Mouse (Mus musculus) thymus, postnatal 36 days (tissue): Measurements from ENCODE around the gene Arhgap6.

Source experiments
- DNase-seq, 2 experiments: peaks; one replicate each; pipeline ENCODE4 v3.0.0; 2022; ENCODE audit warnings: mixed read lengths in 2 of 2

Arhgap6 gene

DNA sequence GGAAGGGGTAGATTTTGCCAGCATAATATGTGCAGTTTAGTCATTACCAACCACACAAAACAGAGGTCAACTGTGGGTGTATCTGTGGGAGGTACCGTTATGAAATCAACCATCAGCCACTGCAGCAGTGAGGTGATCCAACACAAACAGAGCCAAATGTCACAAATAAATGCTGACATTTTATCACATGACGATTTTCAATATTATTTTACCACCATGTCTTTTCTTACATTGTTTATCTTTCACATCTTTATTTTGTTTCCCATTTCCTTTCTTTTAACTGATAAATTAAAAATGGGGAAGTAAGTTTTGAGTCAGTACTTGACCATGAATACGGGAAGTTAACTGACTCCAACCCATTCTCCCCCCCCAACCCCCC, 328.9 kb downstream of the Arhgap6 start:
- DNase-seq: no peak

GRCm38 (mm10) chrX:169139758-169140157, 344.9 kb downstream of the Arhgap6 start:
- no peak for DNase-seq

DNA sequence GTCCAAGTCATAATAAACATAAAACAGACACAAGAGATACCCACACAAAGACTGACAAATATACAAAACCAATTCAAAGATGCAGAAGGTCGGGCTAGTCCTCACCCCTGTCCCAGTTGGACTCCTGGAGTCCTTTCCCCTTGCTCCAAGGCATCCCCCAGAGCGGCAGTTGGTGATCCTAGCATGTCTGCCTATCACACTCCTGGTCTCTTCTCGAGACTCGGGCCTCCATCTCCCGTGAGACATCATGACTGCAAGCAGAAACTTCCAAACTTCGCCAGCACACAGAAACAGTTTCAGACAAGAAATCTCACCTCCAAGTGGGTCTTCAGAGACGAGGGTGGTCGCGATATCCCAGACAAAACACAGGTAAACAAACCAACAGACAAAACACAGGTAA, 345.6 kb downstream of the Arhgap6 start:
- DNase-seq: no peak

- DNase-seq: no peak
Measured at GRCm38 (mm10) chrX:169153805-169154204, 358.9 kb downstream of the Arhgap6 start.

- no peak for DNase-seq
Measured at GRCm38 (mm10) chrX:169158385-169158784, 363.5 kb downstream of the Arhgap6 start.

GRCm38 (mm10) chrX:169170981-169171380, 376.1 kb downstream of the Arhgap6 start:
- DNase-seq: no peak

- DNase-seq: no peak
Measured at GRCm38 (mm10) chrX:169173796-169174195, 378.9 kb downstream of the Arhgap6 start.

- no peak for DNase-seq
Measured at GRCm38 (mm10) chrX:169178634-169179033, 383.7 kb downstream of the Arhgap6 start.

DNA sequence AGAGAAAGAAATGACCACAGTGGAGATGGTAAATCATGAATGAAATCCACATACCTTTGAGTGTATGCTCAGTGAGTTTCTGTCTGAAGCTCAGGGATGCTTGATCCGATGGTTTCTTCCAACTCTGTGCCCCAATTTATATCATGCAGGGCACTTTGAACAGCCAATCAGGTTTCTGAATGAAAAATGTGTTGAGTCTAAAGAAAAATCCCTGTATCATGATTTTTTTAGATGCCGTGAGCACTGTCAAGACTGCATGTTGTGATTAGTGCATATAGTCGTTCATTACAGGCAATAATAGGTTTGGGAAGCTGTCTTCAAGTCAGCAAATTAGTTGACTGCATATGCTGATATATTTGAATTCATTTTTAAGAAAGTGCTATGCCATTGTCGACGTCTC, 392.2 kb downstream of the Arhgap6 start, which contains the start of gene Amelx:
Gene Amelx, minus strand, starts transcription at position 101 of the 400 bp plus-strand sequence.
- no peak for DNase-seq

- no peak for DNase-seq
Measured at GRCm38 (mm10) chrX:169210019-169210418, 415.1 kb downstream of the Arhgap6 start.

DNA sequence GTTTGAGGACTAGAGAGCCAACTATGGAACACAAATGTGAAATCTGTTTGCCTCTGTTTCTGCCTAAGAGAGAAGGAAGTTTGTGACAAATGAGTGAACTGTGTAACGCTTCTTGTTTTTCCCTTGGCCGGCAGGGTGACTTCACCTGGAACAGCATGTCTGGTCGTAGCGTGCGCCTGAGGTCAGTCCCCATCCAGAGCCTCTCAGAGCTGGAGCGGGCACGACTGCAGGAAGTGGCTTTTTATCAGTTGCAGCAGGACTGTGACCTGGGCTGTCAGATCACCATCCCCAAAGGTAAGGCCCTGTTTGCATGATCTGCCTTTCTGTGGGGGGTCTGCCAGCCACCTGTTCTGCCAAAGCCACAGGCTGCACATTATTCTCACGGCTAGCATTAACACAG, 425.2 kb downstream of the Arhgap6 start:
- DNase-seq: no peak

GRCm38 (mm10) chrX:169222357-169223062, 427.6 kb downstream of the Arhgap6 start:
- DNase-seq: no peak

- no peak for DNase-seq
Measured at GRCm38 (mm10) chrX:169255915-169256314, 461.0 kb downstream of the Arhgap6 start.

DNA sequence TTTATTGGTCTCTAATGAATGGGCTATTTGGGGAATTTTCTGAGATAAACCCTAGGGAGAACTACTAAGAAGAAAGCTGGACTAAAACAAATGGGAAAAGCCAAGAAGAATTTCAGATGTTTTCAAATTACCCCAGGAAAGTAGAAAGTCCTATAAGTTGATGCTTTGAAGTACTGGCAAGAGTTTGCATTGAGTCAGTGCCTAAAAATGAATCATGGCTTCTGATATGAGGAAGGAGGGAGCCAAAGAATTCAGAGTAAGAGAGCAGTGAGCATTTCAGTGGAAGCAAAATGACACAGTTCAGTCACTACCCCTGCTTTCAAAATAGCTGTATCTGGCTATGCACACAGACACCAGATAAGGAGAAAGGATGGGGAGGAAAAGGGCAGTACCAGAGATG, 461.8 kb downstream of the Arhgap6 start:
- DNase-seq: no peak

DNA sequence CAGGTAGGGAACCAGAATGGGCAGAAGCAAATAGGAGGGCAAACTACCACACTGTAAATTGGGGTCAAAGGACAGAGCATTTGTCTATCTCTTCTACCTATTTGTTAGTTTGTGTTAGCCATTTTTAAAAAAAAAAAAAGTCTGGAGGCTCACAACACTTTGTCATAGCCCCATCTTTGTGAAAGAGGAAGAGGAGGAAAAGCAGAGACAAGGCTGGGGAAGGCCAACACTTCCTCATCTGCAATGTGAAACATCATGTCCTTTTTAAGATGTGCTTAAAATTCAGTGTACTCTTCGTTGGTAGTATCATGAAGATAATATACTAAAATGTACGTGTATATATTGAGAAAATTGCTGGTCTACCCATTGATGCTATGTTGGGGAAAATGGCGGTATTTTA, 466.1 kb downstream of the Arhgap6 start:
- no peak for DNase-seq

- DNase-seq: no peak
Measured at GRCm38 (mm10) chrX:169262212-169262611, 467.3 kb downstream of the Arhgap6 start.

GRCm38 (mm10) chrX:169263433-169264172, 468.7 kb downstream of the Arhgap6 start:
- no peak for DNase-seq

DNA sequence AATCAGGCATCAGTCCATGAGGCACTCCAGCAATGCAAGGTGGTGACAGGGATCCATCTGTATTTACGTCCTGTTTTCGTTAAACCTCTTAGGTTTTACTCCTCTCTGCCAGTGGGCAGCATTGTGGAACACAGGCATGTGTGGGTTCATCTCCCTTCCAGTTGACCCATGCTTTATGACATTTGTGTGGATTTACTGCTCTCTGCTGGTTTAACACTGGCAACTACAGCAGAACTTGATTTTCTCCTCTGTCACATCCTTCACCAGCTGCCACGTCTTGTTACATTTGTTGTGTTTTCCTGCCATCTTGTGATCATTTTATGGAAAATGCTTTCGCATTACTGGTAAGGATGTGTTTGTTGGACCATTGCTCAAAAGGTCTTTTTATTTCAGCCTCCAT, 504.7 kb downstream of the Arhgap6 start:
- no peak for DNase-seq

DNA sequence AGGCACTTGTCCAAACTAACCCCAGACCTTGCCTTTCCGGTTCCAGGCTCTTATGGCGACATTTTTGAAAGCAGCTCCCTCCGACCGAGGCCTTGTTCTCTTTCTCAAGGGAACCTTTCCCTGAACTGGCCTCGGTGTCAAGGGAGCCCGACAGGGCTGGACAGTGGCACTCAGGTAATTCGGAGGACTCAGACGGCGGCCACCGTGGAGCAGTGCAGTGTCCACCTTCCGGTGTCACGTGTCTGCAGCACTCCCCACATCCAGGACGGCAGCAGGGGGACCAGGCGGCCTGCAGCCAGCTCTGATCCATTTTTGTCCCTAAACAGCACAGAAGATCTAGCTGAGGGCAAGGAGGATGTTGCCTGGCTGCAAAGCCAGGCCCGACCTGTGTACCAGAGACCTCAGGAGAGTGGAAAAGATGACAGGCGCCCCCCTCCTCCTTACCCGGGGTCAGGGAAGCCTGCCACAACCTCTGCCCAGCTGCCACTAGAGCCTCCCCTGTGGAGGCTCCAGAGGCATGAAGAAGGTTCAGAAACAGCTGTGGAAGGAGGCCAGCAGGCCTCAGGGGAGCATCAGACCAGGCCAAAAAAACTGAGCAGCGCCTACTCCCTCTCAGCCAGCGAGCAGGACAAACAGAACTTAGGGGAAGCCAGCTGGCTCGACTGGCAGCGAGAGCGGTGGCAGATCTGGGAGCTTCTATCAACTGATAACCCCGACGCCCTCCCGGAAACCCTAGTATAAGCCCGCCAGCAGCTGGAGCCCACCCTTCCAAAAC, 507.6 kb downstream of the Arhgap6 start:
- DNase-seq: peak in 1 of 2 experiments; percentile 4

DNA sequence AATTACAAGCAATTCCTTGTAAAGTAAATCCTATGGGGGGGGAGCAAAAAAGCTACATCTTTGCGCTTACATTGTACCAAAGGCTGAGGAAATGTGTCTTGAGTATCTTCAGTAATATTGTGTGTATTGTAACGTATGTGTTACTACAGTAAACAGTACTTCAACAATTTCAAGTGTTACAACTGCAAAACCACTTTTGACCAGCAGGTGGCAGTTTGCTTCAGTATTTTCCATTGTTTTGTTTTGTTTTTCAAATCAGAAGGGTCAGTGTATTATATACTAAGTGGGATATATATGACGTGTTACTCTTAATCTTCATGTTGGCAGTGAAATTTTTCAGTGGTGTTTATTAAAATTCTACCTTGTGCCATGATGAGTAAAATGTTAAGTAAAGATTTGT, 509.0 kb downstream of the Arhgap6 start:
- peak; percentile 9 to 13 for DNase-seq

DNA sequence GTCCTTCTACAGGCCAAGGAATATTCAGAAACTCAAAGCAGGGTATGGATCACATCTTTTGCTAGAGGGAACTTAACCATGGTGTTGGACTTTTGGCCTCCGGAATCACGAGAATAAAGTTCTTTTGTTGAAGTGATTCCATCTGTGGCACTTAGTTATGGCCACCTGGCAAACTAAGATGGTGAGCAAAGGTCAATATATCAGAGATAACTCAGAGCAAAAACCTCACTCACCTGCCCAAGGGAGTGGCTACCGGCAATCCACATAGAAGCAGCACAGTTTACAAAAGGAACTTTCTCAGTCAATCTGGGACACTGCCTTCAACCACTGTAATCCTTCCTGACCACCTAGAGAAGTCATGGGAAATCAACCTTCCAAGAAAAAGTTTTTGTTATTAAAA, 513.7 kb downstream of the Arhgap6 start:
- no peak for DNase-seq

- DNase-seq: no peak
Measured at GRCm38 (mm10) chrX:169319066-169319760, 524.3 kb downstream of the Arhgap6 start.
